Mouse (Mus musculus) heart, adult 2 months (tissue): ENCODE results near the gene Slc2a1.

Source experiments
- EP300 ChIP-seq: fragments of 200-500 bp; IDR thresholded peaks from 2 replicates; pipeline ENCODE4 v1.6.1; 2011; ENCODE audit warnings: low read depth, low read length, control low read depth; ENCODE audit not compliant: insufficient read depth
- POLR2A ChIP-seq: fragments of 200-500 bp; IDR thresholded peaks from 2 replicates; pipeline ENCODE4 v1.6.1; 2011; ENCODE audit warnings: mild to moderate bottlenecking, low read depth, low read length, control low read depth; ENCODE audit not compliant: insufficient read depth

- no peak for TF ChIP-seq POLR2A
- no peak for TF ChIP-seq EP300
These were observed 69.8 kb downstream of the Slc2a1 start for GRCm38 (mm10) chr4:119178331-119178730.
